Mouse (Mus musculus) kidney, embryonic 15.5 days (tissue): ENCODE data around the gene Cldn20. TPM values are rescaled to one million over a fixed set of nuclear protein-coding genes. Genes with fewer than 3 reads are reported as not detected.
A peak's percentile ranks its signal among the peaks of the same experiment; 100 is the strongest.

Experiments used
- ATAC-seq: fragments of 200-750 bp; cut with Nextera tagmentation; replicated peaks from 2 replicates; pipeline ENCODE4 v1.8.0; 2017; ENCODE audit warnings: moderate TSS enrichment; ENCODE audit not compliant: low FRiP score
- H3K27ac ChIP-seq: fragments of 300-500 bp; sonication (generic); 2 replicates; pipeline ENCODE4 v1.5.1; 2015; ENCODE audit warnings: mild to moderate bottlenecking, inconsistent platforms
- H3K27me3 ChIP-seq: fragments of 300-500 bp; sonication (generic); 2 replicates; pipeline ENCODE4 v1.6.1; 2015; ENCODE audit warnings: inconsistent platforms
- H3K36me3 ChIP-seq: fragments of 300-500 bp; sonication (generic); 2 replicates; pipeline ENCODE4 v1.6.1; 2015; ENCODE audit warnings: inconsistent platforms
- H3K4me1 ChIP-seq: fragments of 300-500 bp; sonication (generic); 2 replicates; pipeline ENCODE4 v1.6.1; 2015; ENCODE audit warnings: inconsistent platforms
- H3K4me2 ChIP-seq: fragments of 300-500 bp; sonication (generic); 2 replicates; pipeline ENCODE4 v1.6.1; 2015; ENCODE audit warnings: moderate library complexity, mild to moderate bottlenecking, inconsistent platforms
- H3K4me3 ChIP-seq: fragments of 300-500 bp; sonication (generic); replicated peaks from 2 replicates; pipeline ENCODE4 v1.5.1; 2015; ENCODE audit warnings: mild to moderate bottlenecking, inconsistent platforms
- H3K9ac ChIP-seq: fragments of 300-500 bp; sonication (generic); 2 replicates; pipeline ENCODE4 v1.6.1; 2015; ENCODE audit warnings: mild to moderate bottlenecking, inconsistent platforms
- H3K9me3 ChIP-seq: fragments of 300-500 bp; sonication (generic); replicated peaks from 2 replicates; pipeline ENCODE4 v1.6.1; 2016; ENCODE audit warnings: inconsistent platforms
- WGBS: fragments of 180-500 bp; shearing (Covaris S2); methylation state at CpG from one replicate; pipeline ENCODE4 v1.1.7; 2015; ENCODE audit warnings: mixed read lengths; 5-methylcytosine and 5-hydroxymethylcytosine counted together
- polyA plus RNA-seq: library from polyadenylated mRNA; unstranded; fragments of >200 nt; fragmentation: Nextera tagmentation; extraction: Ambion mirVana; gene quantifications from 2 replicates; pipeline ENCODE4 v1.2.1, GENCODE M21; 2015

Cldn20 gene
- polyA plus RNA-seq, 1 experiment from 2014 or later: 0.42 TPM

GRCm38 (mm10) chr17:3499468-3499867 lies 32.9 kb upstream of the Cldn20 start:
- H3K4me1 ChIP-seq: peaks cover 5% of the 10 kb centered on the region; the same call in 1 of the 2 replicates
- no peaks in the 10 kb centered on the region for H3K36me3 ChIP-seq
- 81% methylated on average over 8 of the region's 8 CpGs for WGBS
- no peak overlapping the region for H3K4me3 ChIP-seq
- H3K4me2 ChIP-seq: no peak overlapping the region
- no peaks in the 10 kb centered on the region for H3K27me3 ChIP-seq
- H3K9ac ChIP-seq: no peak overlapping the region
- no peak for ATAC-seq
- no peaks in the 10 kb centered on the region for H3K9me3 ChIP-seq
- H3K27ac ChIP-seq: no peak overlapping the region

GRCm38 (mm10) chr17:3500076-3500475 lies 32.3 kb upstream of the Cldn20 start:
- Histone ChIP-seq H3K4me1 (peaks cover 5% of the 10 kb centered on the region; the same call in 1 of the 2 replicates), H3K4me3 (no peak overlapping the region), H3K9me3 (no peaks in the 10 kb centered on the region), H3K36me3 (no peaks in the 10 kb centered on the region), H3K27ac (no peak overlapping the region), H3K4me2 (no peak overlapping the region), H3K9ac (no peak overlapping the region), H3K27me3 (no peaks in the 10 kb centered on the region)
- 90% methylated on average over 6 of the region's 6 CpGs for WGBS
- ATAC-seq: no peak

- H3K4me2 ChIP-seq: no peak overlapping the region
- 81% methylated on average over 4 of the region's 4 CpGs for WGBS
- no peak overlapping the region for H3K9ac ChIP-seq
- no peaks in the 10 kb centered on the region for H3K27me3 ChIP-seq
- H3K27ac ChIP-seq: no peak overlapping the region
- no peaks in the 10 kb centered on the region for H3K9me3 ChIP-seq
- no peaks in the 10 kb centered on the region; the same call in 1 of the 2 replicates for H3K4me1 ChIP-seq
- H3K4me3 ChIP-seq: no peak overlapping the region
- H3K36me3 ChIP-seq: no peaks in the 10 kb centered on the region
- ATAC-seq: no peak
Measured at GRCm38 (mm10) chr17:3500936-3501335, 31.4 kb upstream of the Cldn20 start.

- Histone ChIP-seq H3K27ac (no peak overlapping the region), H3K36me3 (no peaks in the 10 kb centered on the region), H3K9me3 (no peaks in the 10 kb centered on the region), H3K4me3 (no peak overlapping the region), H3K27me3 (no peaks in the 10 kb centered on the region), H3K9ac (no peak overlapping the region), H3K4me1 (no peaks in the 10 kb centered on the region), H3K4me2 (no peak overlapping the region)
- 89% methylated on average over 1 of the region's 1 CpGs for WGBS
- ATAC-seq: no peak
Measured at GRCm38 (mm10) chr17:3505711-3506110, 26.6 kb upstream of the Cldn20 start.

- H3K4me3 ChIP-seq: no peak overlapping the region
- 86% methylated on average over 8 of the region's 8 CpGs for WGBS
- no peak overlapping the region for H3K9ac ChIP-seq
- no peaks in the 10 kb centered on the region for H3K27me3 ChIP-seq
- H3K36me3 ChIP-seq: no peaks in the 10 kb centered on the region
- H3K4me2 ChIP-seq: no peak overlapping the region
- H3K4me1 ChIP-seq: no peaks in the 10 kb centered on the region
- no peak overlapping the region for H3K27ac ChIP-seq
- no peaks in the 10 kb centered on the region for H3K9me3 ChIP-seq
- no peak for ATAC-seq
Measured at GRCm38 (mm10) chr17:3506508-3506907, 25.8 kb upstream of the Cldn20 start.

GRCm38 (mm10) chr17:3509841-3510240 lies 22.5 kb upstream of the Cldn20 start:
- Histone ChIP-seq H3K9ac (no peak overlapping the region), H3K27ac (no peak overlapping the region), H3K4me3 (no peak overlapping the region), H3K4me2 (no peak overlapping the region), H3K4me1 (no peaks in the 10 kb centered on the region), H3K27me3 (no peaks in the 10 kb centered on the region), H3K36me3 (0 out of 2 replicates have a peak, but pooled peaks cover 5% of the 10 kb centered on the region), H3K9me3 (no peaks in the 10 kb centered on the region)
- 0 out of 2 replicates have a peak, but pooled peaks have one; percentile 62 for ATAC-seq
- WGBS: 11% methylated on average over 1 of the region's 1 CpGs

GRCm38 (mm10) chr17:3514316-3514715 lies 18.0 kb upstream of the Cldn20 start:
- peaks cover 15% of the 10 kb centered on the region for H3K36me3 ChIP-seq
- no peak overlapping the region for H3K9ac ChIP-seq
- no peak overlapping the region for H3K4me3 ChIP-seq
- ATAC-seq: no peak
- WGBS: 86% methylated on average over 5 of the region's 5 CpGs
- H3K27ac ChIP-seq: no peak overlapping the region
- H3K4me1 ChIP-seq: no peaks in the 10 kb centered on the region
- H3K27me3 ChIP-seq: no peaks in the 10 kb centered on the region
- no peaks in the 10 kb centered on the region for H3K9me3 ChIP-seq
- no peak overlapping the region for H3K4me2 ChIP-seq

- no peaks in the 10 kb centered on the region for H3K9me3 ChIP-seq
- H3K27me3 ChIP-seq: no peaks in the 10 kb centered on the region
- no peak overlapping the region for H3K4me3 ChIP-seq
- H3K4me1 ChIP-seq: no peaks in the 10 kb centered on the region
- 93% methylated on average over 8 of the region's 8 CpGs for WGBS
- peaks cover 20% of the 10 kb centered on the region for H3K36me3 ChIP-seq
- no peak overlapping the region for H3K9ac ChIP-seq
- no peak overlapping the region for H3K27ac ChIP-seq
- no peak overlapping the region for H3K4me2 ChIP-seq
- ATAC-seq: no peak
Measured at GRCm38 (mm10) chr17:3515851-3516250, 16.5 kb upstream of the Cldn20 start.

GRCm38 (mm10) chr17:3516406-3516805 lies 15.9 kb upstream of the Cldn20 start:
- Histone ChIP-seq H3K27ac (no peak overlapping the region), H3K9me3 (no peaks in the 10 kb centered on the region), H3K9ac (no peak overlapping the region), H3K4me1 (no peaks in the 10 kb centered on the region), H3K4me3 (no peak overlapping the region), H3K36me3 (peaks cover 20% of the 10 kb centered on the region), H3K4me2 (no peak overlapping the region), H3K27me3 (no peaks in the 10 kb centered on the region)
- WGBS: 65% methylated on average over 9 of the region's 9 CpGs
- no peak for ATAC-seq

GRCm38 (mm10) chr17:3520344-3520743 lies 12.0 kb upstream of the Cldn20 start:
- Histone ChIP-seq H3K27ac (no peak overlapping the region), H3K4me1 (no peaks in the 10 kb centered on the region), H3K4me2 (no peak overlapping the region), H3K9ac (no peak overlapping the region), H3K4me3 (no peak overlapping the region), H3K9me3 (no peaks in the 10 kb centered on the region), H3K36me3 (peaks cover 15% of the 10 kb centered on the region), H3K27me3 (no peaks in the 10 kb centered on the region)
- 92% methylated on average over 5 of the region's 5 CpGs for WGBS
- no peak for ATAC-seq

GRCm38 (mm10) chr17:3527841-3528471 lies 4.4 kb upstream of the Cldn20 start:
- Histone ChIP-seq H3K4me3 (no peak overlapping the region), H3K36me3 (peaks cover 6% of the 10 kb centered on the region), H3K27ac (no peak overlapping the region), H3K9ac (no peak overlapping the region), H3K4me1 (no peaks in the 10 kb centered on the region), H3K27me3 (no peaks in the 10 kb centered on the region), H3K4me2 (no peak overlapping the region), H3K9me3 (no peaks in the 10 kb centered on the region)
- 93% methylated on average over 6 of the region's 6 CpGs for WGBS
- no peak for ATAC-seq

GRCm38 (mm10) chr17:3529523-3529922 lies 2.8 kb upstream of the Cldn20 start:
- no peak overlapping the region for H3K9ac ChIP-seq
- H3K27ac ChIP-seq: no peak overlapping the region
- H3K36me3 ChIP-seq: peaks cover 6% of the 10 kb centered on the region
- H3K4me2 ChIP-seq: no peak overlapping the region
- H3K4me1 ChIP-seq: no peaks in the 10 kb centered on the region
- no peak for ATAC-seq
- no peak overlapping the region for H3K4me3 ChIP-seq
- no peaks in the 10 kb centered on the region for H3K27me3 ChIP-seq
- 60% methylated on average over 3 of the region's 3 CpGs for WGBS
- H3K9me3 ChIP-seq: no peaks in the 10 kb centered on the region

GRCm38 (mm10) chr17:3530549-3530948 lies 1.8 kb upstream of the Cldn20 start:
- Histone ChIP-seq H3K9me3 (no peaks in the 10 kb centered on the region), H3K27ac (no peak overlapping the region), H3K4me3 (no peak overlapping the region), H3K36me3 (peaks cover 12% of the 10 kb centered on the region), H3K27me3 (no peaks in the 10 kb centered on the region), H3K4me2 (no peak overlapping the region), H3K4me1 (no peaks in the 10 kb centered on the region), H3K9ac (no peak overlapping the region)
- ATAC-seq: no peak
- WGBS: 79% methylated on average over 7 of the region's 7 CpGs
